Mouse (Mus musculus): ENCODE results near the gene Swap70. TPM values are rescaled to one million over a fixed set of nuclear protein-coding genes. Genes with fewer than 3 reads are reported as not detected.

Gene Swap70
- polyA plus RNA-seq, 1 experiment from 2014 or later, result 32.5 TPM

- no peak overlapping the region for H3K9ac ChIP-seq (ENCODE audit: low read length)
- H3K4me1 ChIP-seq (replicated peaks; ENCODE audit: control insufficient read depth, insufficient read depth, low read length), result no peaks in the 10 kb centered on the region
- peaks cover 73% of the 10 kb centered on the region for H3K36me3 ChIP-seq (ENCODE audit: control insufficient read depth, insufficient read depth, low read length)
- WGBS, result 95% methylated on average over 5 of the region's 5 CpGs
- no peaks in the 10 kb centered on the region for H3K27me3 ChIP-seq (replicated peaks; ENCODE audit: control insufficient read depth, insufficient read depth, low read length)
- ATAC-seq (replicated peaks; ENCODE audit: low FRiP score, low TSS enrichment, low read depth), result no peak
- H3K4me2 ChIP-seq (ENCODE audit: low read length), result no peak overlapping the region
- H3K27ac ChIP-seq (ENCODE audit: low read depth), result no peak overlapping the region
- no peaks in the 10 kb centered on the region for H3K9me3 ChIP-seq (ENCODE audit: control insufficient read depth, low read length)
- H3K4me3 ChIP-seq (ENCODE audit: low read depth, low read length), result no peak overlapping the region
- no peak for DNase-seq (ENCODE audit: low spot score)
Measured at GRCm38 (mm10) chr7:110325381-110326110, 104.0 kb downstream of the Swap70 start.

Other genes with a start within 250 kb of the Swap70 start
- gene Tmem41b, start 234.8 kb upstream of the Swap70 start, polyA plus RNA-seq (2014; fragmentation: Nextera tagmentation; extraction: Ambion mirVana), result 61.9 and 62.1 TPM in 2 replicates
- 18.5 and 20.8 TPM in 2 replicates for gene Ipo7, start 203.4 kb upstream of the Swap70 start, polyA plus RNA-seq (2014; fragmentation: Nextera tagmentation; extraction: Ambion mirVana)
- 18.6 and 20.1 TPM in 2 replicates for gene Zfp143, start 160.5 kb upstream of the Swap70 start, polyA plus RNA-seq (2014; fragmentation: Nextera tagmentation; extraction: Ambion mirVana)
- 40.2 and 41.8 TPM in 2 replicates for gene Wee1, start 99.7 kb upstream of the Swap70 start, polyA plus RNA-seq (2014; fragmentation: Nextera tagmentation; extraction: Ambion mirVana)